Mouse (Mus musculus): ENCODE measurements around the gene Clec10a.

- TF ChIP-seq CTCF (IDR thresholded peaks at IDR 0.05; ENCODE audit: borderline replicate concordance, control insufficient read depth, extremely low read depth, insufficient read depth, low read length, poor library complexity) (no peak), POLR2A (IDR thresholded peaks at IDR 0.05; ENCODE audit: control insufficient read depth, extremely low read depth, insufficient read depth, low read length, poor library complexity) (no peak)
These were observed 50.8 kb downstream of the Clec10a start for GRCm38 (mm10) chr11:70206801-70207200.
